Comparison of ENCODE assay signal across 19 mouse cellular contexts in the genomic region with DNA sequence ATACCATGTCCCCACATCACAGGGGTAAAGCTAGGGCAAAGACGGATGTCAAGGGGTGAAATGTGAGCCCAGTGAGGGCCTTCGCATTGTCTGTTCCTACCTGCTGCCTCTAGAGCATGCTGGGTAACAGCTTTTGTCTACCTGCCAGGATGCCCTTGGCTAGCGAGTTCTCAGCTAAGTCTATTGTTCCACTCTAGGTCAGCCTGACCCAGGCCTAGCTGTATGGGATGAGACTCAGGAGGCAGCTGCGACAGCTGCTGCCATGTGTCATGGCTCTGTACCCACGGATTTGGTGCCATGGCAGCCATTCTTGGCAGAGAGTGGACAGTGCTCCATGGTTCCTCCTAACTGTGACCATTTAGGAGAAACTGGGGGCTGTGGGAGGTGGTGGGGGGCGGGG.
DNase-seq lines count a peak whose midpoint lies in the region; ATAC-seq and TF ChIP-seq lines count a peak whose summit lies in the region.
"Had no signal": no experiment of that assay in that cellular context is flagged by ENCODE, and none has a peak within 500 bp of the region (broad histone marks: within the 10 kb centered on the region; RNA-seq: fewer than 3 reads in every experiment).

No protein-coding gene starts in this region.

- H3K4me1 ChIP-seq in hindbrain, postnatal 0 days (ENCODE audit: insufficient read depth, low read length): 0 out of 2 replicates have a peak, but pooled peaks cover 7% of the 10 kb centered on the region
- peaks cover 67% of the 10 kb centered on the region for H3K4me1 ChIP-seq in hindbrain, embryonic 10.5 days (replicated peaks)

- no peaks in the 10 kb centered on the region for H3K9me3 ChIP-seq in hindbrain, postnatal 0 days (ENCODE audit: low read length)
- no peaks in the 10 kb centered on the region for H3K9me3 ChIP-seq in hindbrain, embryonic 10.5 days
- H3K9me3 ChIP-seq: embryonic facial prominence, embryonic 15.5 days; heart, embryonic 12.5 days had no signal

- H3ac ChIP-seq in myocyte (ENCODE audit: control insufficient read depth, insufficient read length): no peak overlapping the region

- no peak for TF ChIP-seq POLR2A in myocyte (IDR thresholded peaks at IDR 0.05; ENCODE audit: insufficient read length, low read depth)

- 55% methylated on average over 6 of the region's 6 CpGs for WGBS in hindbrain, postnatal 0 days
- WGBS in hindbrain, embryonic 10.5 days: 78% methylated on average over 6 of the region's 6 CpGs

- no peak for TF ChIP-seq CTCF in hindbrain, postnatal 0 days (IDR thresholded peaks at IDR 0.05; ENCODE audit: low read depth)

- H3K27ac ChIP-seq in hindbrain, postnatal 0 days: no peak overlapping the region
- no peak overlapping the region for H3K27ac ChIP-seq in hindbrain, embryonic 10.5 days
- H3K27ac ChIP-seq: embryonic facial prominence, embryonic 15.5 days had no signal

- no peak overlapping the region for H3K4me2 ChIP-seq in hindbrain, postnatal 0 days (ENCODE audit: low read depth, low read length)
- no peak overlapping the region for H3K4me2 ChIP-seq in myocyte (ENCODE audit: low read depth)
- H3K4me2 ChIP-seq: embryonic facial prominence, embryonic 15.5 days; heart, embryonic 12.5 days had no signal

- DNase-seq in cerebellum, postnatal 10 days: peak; percentile 55 to 64
- DNase-seq in cerebellum, postnatal 36 days: no peak
- peak; percentile 61 for DNase-seq in hindbrain, postnatal 0 days (ENCODE audit: low spot score)
- no peak for DNase-seq in hindbrain, embryonic 10.5 days (ENCODE audit: low spot score)
- peak; percentile 30 for DNase-seq in ovary, adult 18-20 months (ENCODE audit: low spot score)
- no peak for DNase-seq in ovary, postnatal 10 days (ENCODE audit: low spot score)
- DNase-seq in MN1 (ENCODE audit: low spot score): no peak
- DNase-seq: adrenal gland, postnatal 25 days; cerebellum, adult 9-11 months; forebrain, postnatal 0 days; heart, adult 18-20 months; heart, postnatal 10 days; kidney, postnatal 25 days; right cerebral cortex, postnatal 14 days; spleen, adult 18-20 months had no signal

- H3K9ac ChIP-seq in hindbrain, postnatal 0 days (replicated peaks; ENCODE audit: low read length): no peak overlapping the region
- H3K9ac ChIP-seq: embryonic facial prominence, embryonic 15.5 days; forebrain, postnatal 0 days; heart, embryonic 12.5 days had no signal

- peak; percentile 60 for ATAC-seq in hindbrain, postnatal 0 days
- ATAC-seq: forebrain, postnatal 0 days; intestine, postnatal 0 days had no signal

- H3K79me2 ChIP-seq in myocyte (ENCODE audit: control insufficient read depth, insufficient read depth): no peaks in the 10 kb centered on the region

- H3K36me3 ChIP-seq in hindbrain, postnatal 0 days (ENCODE audit: insufficient read depth, low read length): no peaks in the 10 kb centered on the region
- H3K36me3 ChIP-seq in hindbrain, embryonic 10.5 days: no peaks in the 10 kb centered on the region
- no peaks in the 10 kb centered on the region for H3K36me3 ChIP-seq in myocyte (ENCODE audit: control insufficient read depth, insufficient read depth)
- H3K36me3 ChIP-seq: embryonic facial prominence, embryonic 15.5 days; heart, embryonic 12.5 days had no signal

- H3K27me3 ChIP-seq in hindbrain, postnatal 0 days (ENCODE audit: insufficient read depth, low read length): no peaks in the 10 kb centered on the region
- peaks cover 33% of the 10 kb centered on the region for H3K27me3 ChIP-seq in hindbrain, embryonic 10.5 days (ENCODE audit: insufficient read depth, poor library complexity, severe bottlenecking)
- no peaks in the 10 kb centered on the region for H3K27me3 ChIP-seq in myocyte (ENCODE audit: control insufficient read depth, insufficient read depth, insufficient read length)
- H3K27me3 ChIP-seq: embryonic facial prominence, embryonic 15.5 days had no signal

- no peak overlapping the region for H3K4me3 ChIP-seq in hindbrain, postnatal 0 days (ENCODE audit: low read length)
- no peak overlapping the region for H3K4me3 ChIP-seq in hindbrain, embryonic 10.5 days
- H3K4me3 ChIP-seq in myocyte: no peak overlapping the region
- H3K4me3 ChIP-seq: embryonic facial prominence, embryonic 15.5 days; heart, embryonic 12.5 days had no signal

TF ChIP-seq in myocyte, 11 proteins besides CTCF, POLR2A, EP300 and RAD21:
- TF ChIP-seq USF1 (IDR thresholded peaks at IDR 0.05; ENCODE audit: low read depth) (no peak), TCF3 (IDR thresholded peaks at IDR 0.05; ENCODE audit: insufficient read length, low read depth) (peak; percentile 99), CEBPB (IDR thresholded peaks at IDR 0.05; ENCODE audit: insufficient read depth, poor library complexity, severe bottlenecking) (no peak), SRF (IDR thresholded peaks at IDR 0.05; ENCODE audit: control insufficient read depth, insufficient read length, low read depth) (no peak), MAX (IDR thresholded peaks at IDR 0.05; ENCODE audit: low read depth) (no peak), MYOD1 (IDR thresholded peaks at IDR 0.05; ENCODE audit: control insufficient read depth in 1 of 3, insufficient read length in 2 of 3, low read depth in 2 of 3) (peak; percentile 98 to 100 (median 99)), REST (IDR thresholded peaks at IDR 0.05; ENCODE audit: insufficient read depth, insufficient read length) (no peak), TCF12 (IDR thresholded peaks at IDR 0.05; ENCODE audit: insufficient read depth, poor library complexity, severe bottlenecking) (peak; percentile 91), E2F4 (IDR thresholded peaks at IDR 0.05; ENCODE audit: insufficient read depth) (no peak), MYOG (IDR thresholded peaks at IDR 0.05; ENCODE audit: control insufficient read depth in 1 of 3, insufficient read depth in 1 of 3, insufficient read length in 2 of 3, low read depth in 2 of 3) (peak; percentile 100), POLR2AphosphoS2 (IDR thresholded peaks at IDR 0.05; ENCODE audit: insufficient read length, low read depth) (no peak)
TF ChIP-seq in myocyte: peak in this region for 4.

Comparison
In these comparisons a context has a peak if more than half of its experiments do, and no peak if none do; other contexts are left out.
1. DNase-seq: peak in cerebellum, postnatal 10 days (2 of 2), hindbrain, postnatal 0 days (single experiment) and ovary, adult 18-20 months (single experiment); none in cerebellum, postnatal 36 days (0 of 2), hindbrain, embryonic 10.5 days (single experiment), ovary, postnatal 10 days (single experiment) and MN1 (single experiment).